Mouse (Mus musculus): ENCODE measurements around the gene Aoc2.
A peak's percentile ranks its signal among the peaks of the same experiment; 100 is the strongest.
"Not testable (repeated sequence)": the region's sequence is repeated elsewhere in the genome, so short reads cannot be mapped to it uniquely, and the experiment has no call there.

Gene Aoc2

GRCm38 (mm10) chr11:101315665-101316500 lies 9.0 kb upstream of the Aoc2 start, which contains the start of gene Psme3:
TSS of gene Psme3 (plus strand) at chr11:101316213.
- DNase-seq (ENCODE audit: low spot score in 2 of 2): peak; percentile 73 to 90

GRCm38 (mm10) chr11:101316501-101316917 lies 8.4 kb upstream of the Aoc2 start:
- peak in 1 of 2 experiments; percentile 14 for DNase-seq (ENCODE audit: low spot score in 2 of 2)

GRCm38 (mm10) chr11:101323609-101324008 lies 1.3 kb upstream of the Aoc2 start:
- peak; percentile 48 to 77 for DNase-seq (ENCODE audit: low spot score in 2 of 2)

- not testable (repeated sequence) for DNase-seq (ENCODE audit: low spot score in 2 of 2)
These were observed 338 bp downstream of the Aoc2 start for GRCm38 (mm10) chr11:101325201-101325600.

- no peak for DNase-seq (ENCODE audit: low spot score in 2 of 2)
These were observed 1.3 kb downstream of the Aoc2 start for GRCm38 (mm10) chr11:101326147-101326546.

- no peak for DNase-seq (ENCODE audit: low spot score in 2 of 2)
These were observed 2.4 kb downstream of the Aoc2 start for GRCm38 (mm10) chr11:101327311-101327710.

GRCm38 (mm10) chr11:101328941-101329635 lies 4.2 kb downstream of the Aoc2 start:
- no peak for DNase-seq (ENCODE audit: low spot score in 2 of 2)

- no peak for DNase-seq (ENCODE audit: low spot score in 2 of 2)
These were observed 5.6 kb downstream of the Aoc2 start, which contains the start of gene Aoc3 for GRCm38 (mm10) chr11:101330371-101330924. TSS of gene Aoc3 (plus strand) at chr11:101330605.

GRCm38 (mm10) chr11:101330961-101331360 lies 6.1 kb downstream of the Aoc2 start:
- not testable (repeated sequence) for DNase-seq (ENCODE audit: low spot score in 2 of 2)

GRCm38 (mm10) chr11:101332537-101332936 lies 7.7 kb downstream of the Aoc2 start:
- DNase-seq (ENCODE audit: low spot score in 2 of 2): no peak

- DNase-seq (ENCODE audit: low spot score in 2 of 2): no peak
These were observed 9.2 kb downstream of the Aoc2 start for GRCm38 (mm10) chr11:101334023-101334422.

GRCm38 (mm10) chr11:101334516-101334915 lies 9.7 kb downstream of the Aoc2 start:
- DNase-seq (ENCODE audit: low spot score in 2 of 2): no peak

GRCm38 (mm10) chr11:101335685-101336084 lies 10.8 kb downstream of the Aoc2 start:
- no peak for DNase-seq (ENCODE audit: low spot score in 2 of 2)

GRCm38 (mm10) chr11:101338123-101338760 lies 13.4 kb downstream of the Aoc2 start:
- no peak for DNase-seq (ENCODE audit: low spot score in 2 of 2)

GRCm38 (mm10) chr11:101347083-101347775 lies 22.4 kb downstream of the Aoc2 start:
- DNase-seq (ENCODE audit: low spot score in 2 of 2): no peak

- DNase-seq (ENCODE audit: low spot score in 2 of 2): no peak
These were observed 23.9 kb downstream of the Aoc2 start for GRCm38 (mm10) chr11:101348774-101349173.

GRCm38 (mm10) chr11:101349216-101349615 lies 24.4 kb downstream of the Aoc2 start:
- no peak for DNase-seq (ENCODE audit: low spot score in 2 of 2)

- DNase-seq (ENCODE audit: low spot score in 2 of 2): no peak
These were observed 26.3 kb downstream of the Aoc2 start for GRCm38 (mm10) chr11:101351100-101351720.

GRCm38 (mm10) chr11:101351721-101352111 lies 26.9 kb downstream of the Aoc2 start:
- no peak for DNase-seq (ENCODE audit: low spot score in 2 of 2)

GRCm38 (mm10) chr11:101353436-101353835 lies 28.6 kb downstream of the Aoc2 start:
- DNase-seq (ENCODE audit: low spot score in 2 of 2): no peak

Measured in cerebellum, postnatal 4 days (tissue).